Mouse (Mus musculus) bone marrow, adult 2 months (tissue): ENCODE data around the gene Gm13040.
"Not testable (repeated sequence)": the region's sequence is repeated elsewhere in the genome, so short reads cannot be mapped to it uniquely, and the experiment has no call there.

Experiments used
- CTCF ChIP-seq: fragments of 200-500 bp; IDR thresholded peaks from 2 replicates; pipeline ENCODE4 v1.5.1; 2011; ENCODE audit warnings: low read length, control low read depth; ENCODE audit not compliant: control insufficient read depth, insufficient read depth
- POLR2A ChIP-seq: fragments of 200-500 bp; IDR thresholded peaks from 2 replicates; pipeline ENCODE4 v1.6.1; 2011; ENCODE audit warnings: low read depth, mild to moderate bottlenecking, control low read depth, low read length, borderline replicate concordance; ENCODE audit not compliant: control insufficient read depth

- not testable (repeated sequence) for TF ChIP-seq CTCF, POLR2A
Measured at GRCm38 (mm10) chr4:143551400-143551799, 15.6 kb downstream of the Gm13040 start, which contains the start of the genes BC080695 and Gm13057.
